Mouse (Mus musculus): ENCODE data around the gene Zfp277. TPM values are rescaled to one million over a fixed set of nuclear protein-coding genes. Genes with fewer than 3 reads are reported as not detected.

Gene Zfp277
- 4.2 and 8.0 TPM in 2 replicates for polyA plus RNA-seq (2012; rRNA removed)

GRCm38 (mm10) chr12:40445648-40446449 is at the start of gene Zfp277, which contains the start of gene Dock4:
Zfp277 (minus strand) TSS chr12:40445902.
Dock4 (plus strand) TSS chr12:40445952.

Other genes with a start within 250 kb of the Zfp277 start
- gene Lsmem1, start 246.4 kb downstream of the Zfp277 start, polyA plus RNA-seq (2012; rRNA removed), result not detected in 2 replicates
- gene Ifrd1, start 197.4 kb downstream of the Zfp277 start, polyA plus RNA-seq (2012; rRNA removed), result 33.3 and 36.9 TPM in 2 replicates
- gene Dock4, start 50 bp upstream of the Zfp277 start, polyA plus RNA-seq (2012; rRNA removed), result 13.5 and 14.7 TPM in 2 replicates

Data from ovary, adult 2 months (tissue).